Mouse (Mus musculus) brain, embryonic 14.5 days (tissue): ENCODE measurements at regions not wholly inside any gene's neighbourhood (a gene's known extent, or its start where the extent isn't known, plus 50 kb on each side); places are given as distances from the start of the nearest gene placed in this dataset.

Experiments
- CTCF ChIP-seq: fragments of 200-500 bp; IDR thresholded peaks from 2 replicates; pipeline ENCODE4 v1.5.1; 2012; ENCODE audit warnings: inconsistent platforms, mild to moderate bottlenecking, moderate library complexity, borderline replicate concordance; ENCODE audit not compliant: insufficient read depth, insufficient read length; ENCODE audit errors: extremely low read depth
- POLR2A ChIP-seq: fragments of 200-500 bp; IDR thresholded peaks from 2 replicates; pipeline ENCODE4 v1.6.1; 2012; ENCODE audit warnings: mild to moderate bottlenecking, inconsistent platforms, borderline replicate concordance; ENCODE audit not compliant: poor library complexity, insufficient read depth, insufficient read length, severe bottlenecking; ENCODE audit errors: extremely low read depth

DNA sequence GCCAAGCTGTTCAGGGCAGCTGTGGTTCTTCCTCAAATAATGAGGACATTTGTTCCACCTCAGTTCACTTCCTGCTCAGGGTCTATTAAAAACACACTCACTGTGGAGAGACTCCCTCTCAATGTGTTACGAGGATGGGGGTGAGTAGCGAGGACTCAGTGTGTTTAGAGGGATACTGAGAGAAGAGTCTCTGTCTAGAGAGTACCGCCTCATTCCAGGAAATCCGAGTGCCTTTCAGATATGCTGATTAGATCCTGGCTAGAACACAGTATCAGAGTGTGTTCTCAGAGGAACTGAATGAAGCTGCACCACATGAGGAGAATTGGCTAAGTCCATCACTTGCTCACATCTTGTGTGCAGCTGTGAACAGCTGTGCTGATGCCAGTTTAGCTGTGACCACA is 197.0 kb upstream of the Adamts9 start:
- TF ChIP-seq CTCF (no peak), POLR2A (no peak)
